Mouse (Mus musculus) left cerebral cortex, postnatal 14 days (tissue): Measurements from ENCODE around the gene Nutm1. TPM values are rescaled to one million over a fixed set of nuclear protein-coding genes. Genes with fewer than 3 reads are reported as not detected.
"Not testable (repeated sequence)": the region's sequence is repeated elsewhere in the genome, so short reads cannot be mapped to it uniquely, and the experiment has no call there.

Experiments
- DNase-seq, 2 experiments: peaks; one replicate each; pipeline ENCODE4 v3.0.0; 2021 to 2022; ENCODE audit warnings: low spot score in 2 of 2, mixed read lengths in 1 of 2
- intact Hi-C: fragments of 180-260 bp; cut with DNase I; formaldehyde crosslinking; loops from one replicate; pipeline ENCODE4 v1.15.1; 2025
- long read RNA-seq, 2 experiments: library from polyadenylated mRNA; stranded (forward); transcript quantifications; one replicate each; pipeline ENCODE4 v2.0.0; 2021
- total RNA-seq, 2 experiments: library from RNA; stranded (reverse); gene quantifications; 2 replicates each; pipeline ENCODE4 v1.2.3; 2021

Gene Nutm1
- total RNA-seq = not detected
- long read RNA-seq, experiment 1 = 0 reads
- long read RNA-seq, experiment 2 = 0 reads

GRCm38 (mm10) chr2:112259241-112259962 is at the start of gene Nutm1:
Nutm1 (minus strand) TSS chr2:112259291.
- no peak for DNase-seq
- intact Hi-C loops = no loop called here

DNA sequence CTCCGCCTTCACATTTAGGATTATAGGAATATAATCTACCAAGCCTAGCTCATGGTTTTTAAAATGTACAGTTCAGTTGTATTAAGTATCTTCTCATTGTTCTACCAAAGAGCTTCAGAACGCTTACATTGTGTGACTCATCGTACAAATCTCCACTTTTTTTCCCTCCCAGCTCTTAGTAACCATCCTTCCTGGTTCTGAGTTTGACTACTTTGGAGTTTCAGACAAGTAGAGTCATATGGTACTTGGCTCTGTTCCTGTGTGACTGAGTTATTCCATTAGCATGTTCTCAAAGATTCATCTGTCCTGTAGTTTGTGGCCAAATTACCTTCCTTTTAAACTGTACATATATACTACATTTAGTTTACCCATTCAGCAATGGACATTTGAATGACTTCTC is 49.6 kb upstream of the Nutm1 start:
- intact Hi-C loops = no loop called here
- peak in 1 of 2 experiments; percentile 44 for DNase-seq

- DNase-seq = no peak
- intact Hi-C loops = no loop called here
These were observed 39.1 kb upstream of the Nutm1 start for GRCm38 (mm10) chr2:112298221-112298620.

DNA sequence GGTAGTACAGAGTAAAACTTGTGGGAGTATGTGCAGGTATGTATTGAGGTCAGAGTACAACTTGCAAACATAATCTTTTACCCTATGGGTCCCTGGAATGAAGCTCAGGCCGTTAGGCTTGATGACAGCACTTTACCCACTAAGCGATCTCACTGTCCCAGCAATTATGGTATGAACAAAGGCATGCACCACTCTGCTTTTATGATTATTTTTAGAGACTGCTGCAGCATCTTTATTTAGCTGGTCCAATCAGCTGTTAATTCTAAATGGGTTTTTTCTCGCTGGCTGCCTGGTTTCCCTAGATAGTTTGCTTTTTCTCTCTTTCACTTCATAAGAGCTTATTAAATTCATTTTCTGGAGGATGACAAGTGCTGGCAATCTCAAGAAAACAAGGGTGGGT is 37.1 kb upstream of the Nutm1 start:
- DNase-seq = peak; percentile 41 to 63
- intact Hi-C loops = no loop called here

DNA sequence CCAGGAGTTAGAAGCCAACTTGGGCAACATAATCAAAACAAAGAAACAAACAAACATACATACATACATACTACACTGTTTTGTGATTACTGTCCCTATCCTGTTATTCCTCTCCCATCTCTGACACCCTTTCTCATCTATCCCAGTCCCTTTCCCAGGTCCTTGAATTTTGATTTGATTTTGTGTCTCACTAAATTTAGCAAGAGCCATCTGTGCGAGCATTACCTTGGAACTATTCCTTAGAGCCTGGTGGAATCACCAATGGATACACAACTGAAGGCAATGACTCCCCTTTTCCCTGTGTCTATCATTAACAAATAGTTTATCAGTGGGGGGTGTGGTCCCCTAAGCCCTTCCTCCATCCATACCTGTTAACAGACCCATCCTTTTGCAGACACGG is 33.7 kb upstream of the Nutm1 start:
- intact Hi-C loops = no loop called here
- no peak for DNase-seq

DNA sequence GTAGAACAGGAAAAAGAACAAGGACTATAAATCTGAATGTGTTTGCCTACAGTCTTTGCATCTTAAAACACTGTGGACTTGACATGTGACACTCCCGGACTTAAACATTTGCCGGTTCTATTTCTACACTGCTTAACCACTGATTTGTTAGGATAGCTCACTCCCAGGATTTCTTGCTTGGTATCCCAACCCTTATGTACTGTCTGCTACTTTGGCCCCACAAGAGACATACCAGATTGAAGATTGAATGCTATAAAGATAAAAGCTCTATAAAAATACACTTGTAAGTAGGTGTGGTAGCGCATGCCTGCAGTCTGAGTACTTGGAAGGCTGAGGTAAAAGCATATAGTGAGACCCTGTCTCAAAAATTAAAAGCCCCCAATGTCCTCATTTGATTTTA is 30.4 kb upstream of the Nutm1 start:
- intact Hi-C loops = no loop called here
- DNase-seq = no peak

DNA sequence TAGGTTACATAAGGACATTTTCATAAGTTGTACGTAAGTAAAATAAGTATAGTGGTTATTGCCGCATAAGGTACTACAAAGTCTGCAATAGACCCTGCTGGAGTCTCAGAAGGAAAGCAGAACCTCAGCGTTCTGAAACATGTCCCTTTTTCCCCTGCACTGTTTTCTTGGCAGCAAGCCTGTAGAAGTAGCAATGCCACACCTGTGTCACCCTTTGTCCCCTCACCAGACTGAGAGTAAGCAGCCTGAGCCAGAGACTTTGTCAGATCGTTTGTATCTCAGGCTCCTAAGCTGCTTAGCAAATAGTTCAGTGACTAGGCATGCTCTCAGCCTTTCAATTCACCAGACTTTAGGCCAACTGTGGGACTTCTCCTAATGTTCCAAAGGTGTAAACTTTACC is 28.0 kb upstream of the Nutm1 start:
- intact Hi-C loops = no loop called here
- DNase-seq = no peak

DNA sequence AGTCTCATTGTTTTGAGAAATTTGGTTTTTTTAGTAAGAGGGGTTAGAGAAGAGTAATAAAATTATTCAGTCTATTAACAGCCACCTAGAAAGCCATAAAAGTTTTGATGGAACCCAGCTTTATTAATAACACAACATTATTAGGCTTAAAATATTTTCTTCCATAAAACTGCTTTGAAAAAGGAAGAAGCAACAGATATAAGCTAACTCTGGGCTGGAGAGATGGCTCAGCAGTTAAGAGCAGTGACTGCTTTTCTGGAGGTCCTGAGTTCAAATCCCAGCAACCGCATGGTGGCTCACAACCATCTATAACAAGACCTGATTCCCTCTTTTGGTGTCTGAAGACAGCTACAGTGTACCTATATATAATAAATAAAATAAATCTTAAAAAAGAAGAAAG is 27.0 kb upstream of the Nutm1 start:
- intact Hi-C loops, DNase-seq: not testable (repeated sequence)

- no peak for DNase-seq
- intact Hi-C loops = no loop called here
These were observed 25.9 kb upstream of the Nutm1 start for GRCm38 (mm10) chr2:112285031-112285390.

- intact Hi-C loops = no loop called here
- no peak for DNase-seq
These were observed 25.4 kb upstream of the Nutm1 start for GRCm38 (mm10) chr2:112284363-112285030.

DNA sequence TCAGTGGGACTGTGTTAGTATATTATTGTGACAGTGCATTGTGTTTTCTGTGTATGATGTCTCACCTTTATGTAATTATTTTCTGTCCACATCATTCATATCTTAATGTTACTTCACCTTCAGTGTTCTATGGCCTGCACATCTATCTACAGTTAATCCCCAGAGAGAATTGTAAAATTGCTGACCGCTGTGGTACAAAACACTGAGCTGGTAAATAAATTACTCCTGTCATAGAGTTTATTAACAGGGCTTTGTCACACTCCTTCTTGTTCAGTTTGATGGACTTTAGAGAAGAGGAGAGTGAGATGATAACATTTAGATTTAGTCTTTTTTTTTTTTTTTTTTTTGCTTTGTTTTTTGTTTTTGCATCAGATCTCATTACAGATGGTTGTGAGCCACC is 23.8 kb upstream of the Nutm1 start:
- DNase-seq = no peak
- intact Hi-C loops = no loop called here

DNA sequence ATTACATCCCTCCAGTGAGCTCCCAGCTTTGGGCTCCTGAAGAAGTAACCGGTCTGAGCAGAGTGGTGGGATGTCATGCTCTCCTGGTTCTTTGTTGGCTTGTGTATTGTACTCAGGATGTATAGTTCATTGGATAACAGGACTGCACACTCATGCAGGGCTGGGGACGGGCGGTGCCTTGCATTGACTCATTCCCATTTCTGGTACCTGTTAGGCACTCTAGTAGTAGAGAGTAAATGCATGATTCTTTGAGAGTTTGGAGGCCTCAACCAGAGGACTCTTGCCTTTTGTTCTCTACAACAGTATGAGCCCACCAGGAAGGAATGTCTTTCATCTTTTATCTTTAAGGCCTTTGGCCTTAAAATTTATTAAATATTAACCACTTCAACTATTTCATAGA is 17.8 kb upstream of the Nutm1 start:
- intact Hi-C loops = no loop called here
- no peak for DNase-seq

DNA sequence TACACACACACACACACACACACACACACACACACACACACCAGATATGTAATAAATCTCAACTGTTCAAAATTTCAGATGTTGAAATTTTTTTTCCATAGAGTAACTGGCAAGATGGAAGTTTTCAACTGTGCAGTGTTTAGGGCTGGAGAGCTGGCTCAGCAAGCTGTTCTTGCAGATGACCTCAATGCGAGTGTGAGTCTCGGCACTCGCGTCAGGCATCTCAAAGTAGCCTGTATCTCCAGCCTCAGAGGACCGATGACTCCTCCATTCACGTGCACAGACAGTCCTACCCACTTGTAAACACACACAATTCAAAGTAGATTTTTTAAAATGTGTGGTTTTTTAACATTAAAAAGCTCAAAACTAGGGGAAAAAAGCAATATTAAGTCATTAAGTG is 14.4 kb upstream of the Nutm1 start:
- intact Hi-C loops = no loop called here
- no peak for DNase-seq

- DNase-seq = no peak
- intact Hi-C loops = no loop called here
These were observed 13.8 kb upstream of the Nutm1 start for GRCm38 (mm10) chr2:112272909-112273308.

DNA sequence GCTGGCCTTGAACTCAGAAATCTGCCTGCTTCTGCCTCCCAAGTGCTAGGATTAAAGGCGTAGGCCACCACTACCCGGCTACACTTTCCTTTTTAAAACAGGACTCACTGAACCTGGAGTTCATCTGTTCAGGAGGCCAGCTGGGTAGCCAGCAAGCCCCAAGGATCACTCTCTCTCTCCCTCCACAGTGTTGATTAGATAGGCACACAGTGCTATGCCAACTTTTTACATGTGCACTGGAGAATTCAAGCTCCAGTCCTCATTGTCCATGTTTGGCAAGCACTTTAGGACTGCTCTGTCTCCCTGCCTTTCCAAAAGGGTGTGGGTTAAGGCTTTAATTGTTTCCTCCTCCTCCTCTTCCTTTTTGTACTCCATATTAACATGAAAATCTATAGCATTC is 10.9 kb upstream of the Nutm1 start:
- intact Hi-C loops = no loop called here
- no peak for DNase-seq

- intact Hi-C loops = loop anchor here (5.0 to 10.0 kb wide), 3 partner anchors 67 to 187 kb away; partner anchors contain the start of genes Emc4 and Emc7
- no peak for DNase-seq
These were observed 8.6 kb upstream of the Nutm1 start for GRCm38 (mm10) chr2:112267547-112268269.

DNA sequence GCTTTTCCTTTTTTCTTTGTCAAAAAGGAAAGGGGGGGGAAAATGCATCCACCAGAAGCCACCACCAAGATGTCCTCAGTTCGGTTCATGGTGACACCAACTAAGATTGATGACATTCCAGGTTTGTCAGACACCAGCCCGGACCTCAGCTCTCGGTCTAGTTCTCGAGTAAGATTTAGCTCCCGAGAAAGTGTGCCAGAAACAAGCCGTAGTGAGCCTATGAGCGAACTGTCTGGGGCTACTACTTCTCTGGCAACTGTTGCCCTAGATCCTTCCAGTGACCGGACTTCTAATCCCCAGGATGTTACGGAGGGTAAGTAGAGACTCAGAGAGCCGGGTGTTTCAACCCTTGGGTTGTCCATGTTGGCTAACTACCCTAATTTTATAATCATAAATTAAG is 7.7 kb upstream of the Nutm1 start:
- DNase-seq = peak in 1 of 2 experiments; percentile 37
- intact Hi-C loops = loop anchor here (5.0 to 10.0 kb wide), 3 partner anchors 68 to 188 kb away; partner anchors contain the start of genes Emc4 and Emc7

- DNase-seq = peak; percentile 52 to 61
- intact Hi-C loops = loop anchor here (5.0 to 10.0 kb wide), 3 partner anchors 69 to 189 kb away; partner anchors contain the start of genes Emc4 and Emc7
These were observed 7.1 kb upstream of the Nutm1 start, which contains the start of gene Gm21985 for GRCm38 (mm10) chr2:112266242-112266592. Gm21985 (plus strand) TSS chr2:112266314.

GRCm38 (mm10) chr2:112265448-112266241 is 6.6 kb upstream of the Nutm1 start, which contains the start of gene Slc12a6:
Slc12a6 (plus strand) TSS chr2:112265825.
- intact Hi-C loops = loop anchor here (5.0 to 10.0 kb wide), 3 partner anchors 69 to 189 kb away; partner anchors contain the start of genes Emc4 and Emc7

More at GRCm38 (mm10) chr2:112265448-112266241, 6.6 kb upstream of the Nutm1 start, which contains the start of gene Slc12a6:
- DNase-seq = peak; percentile 89 to 92
